Mouse (Mus musculus): ENCODE measurements at regions not wholly inside any gene's neighbourhood (a gene's known extent, or its start where the extent isn't known, plus 50 kb on each side); places are given as distances from the start of the nearest gene placed in this dataset.

DNA sequence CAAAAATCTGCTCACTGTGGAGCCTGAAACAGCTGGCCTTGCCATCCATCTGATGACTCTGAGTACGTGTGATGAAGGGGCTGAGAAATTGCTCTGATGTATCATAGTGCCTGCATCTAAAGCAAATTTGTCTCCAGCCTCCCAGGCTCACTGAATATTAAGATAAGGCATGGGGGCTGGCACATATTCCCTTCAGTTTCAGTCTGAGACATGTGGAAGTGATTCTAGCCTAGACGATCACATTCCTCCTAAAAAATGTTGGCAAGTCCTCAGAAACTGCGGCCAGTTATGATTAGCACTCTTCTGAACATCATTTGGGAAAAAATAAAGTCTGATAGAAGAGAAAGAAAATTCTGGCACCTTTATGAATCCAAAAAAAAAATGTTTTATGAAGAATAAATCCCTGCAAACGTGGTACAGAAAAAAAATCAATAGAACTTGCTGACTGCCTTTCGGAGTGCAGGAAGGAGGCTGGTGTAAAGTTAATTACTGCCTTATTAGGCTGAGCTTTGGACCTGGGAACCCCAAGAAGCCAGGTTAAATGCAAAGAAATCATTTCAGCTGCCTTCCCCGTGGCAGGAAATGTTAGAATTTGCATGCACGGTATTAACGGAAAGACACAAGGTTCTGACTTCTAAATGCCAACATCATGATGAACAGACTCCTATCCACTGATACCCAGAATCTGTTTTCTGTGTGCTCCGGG, 762.2 kb downstream of the Adgrl2 start:
- no peaks in the 10 kb centered on the region for H3K4me1 ChIP-seq (ENCODE audit: control insufficient read depth, insufficient read depth, low read length)
- H3K27ac ChIP-seq (ENCODE audit: insufficient read depth, low read length) = no peak overlapping the region
- TF ChIP-seq POLR2A (IDR thresholded peaks at IDR 0.05; ENCODE audit: extremely low read depth, insufficient read depth, low read length) = no peak
- no peak for TF ChIP-seq CTCF (IDR thresholded peaks at IDR 0.05; ENCODE audit: extremely low read depth, insufficient read depth, low read length)
- no peak overlapping the region for H3K4me3 ChIP-seq (ENCODE audit: insufficient read depth, low read length)

DNA sequence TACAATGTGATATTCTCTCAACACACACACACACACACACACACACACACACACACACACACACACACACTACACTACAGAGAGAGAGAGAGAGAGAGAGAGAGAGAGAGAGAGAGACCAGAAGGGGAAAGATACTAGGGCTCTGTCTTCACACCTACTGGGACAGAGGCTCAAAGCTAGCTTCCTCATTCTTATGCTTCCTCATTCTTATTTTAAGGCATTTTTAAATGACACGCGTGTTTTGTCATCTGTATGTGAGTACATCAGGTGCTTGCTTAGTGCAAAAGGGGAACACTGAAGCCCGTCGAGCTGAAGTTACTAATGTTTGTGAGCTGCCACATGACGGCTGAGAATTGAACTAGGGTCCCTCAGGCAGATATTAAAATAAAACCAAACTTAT, 769.5 kb downstream of the Adgrl2 start:
- Histone ChIP-seq H3K27ac (ENCODE audit: insufficient read depth, low read length) (no peak overlapping the region), H3K4me3 (ENCODE audit: insufficient read depth, low read length) (no peak overlapping the region), H3K4me1 (ENCODE audit: control insufficient read depth, insufficient read depth, low read length) (no peaks in the 10 kb centered on the region)
- TF ChIP-seq CTCF (IDR thresholded peaks at IDR 0.05; ENCODE audit: extremely low read depth, insufficient read depth, low read length) (no peak), POLR2A (IDR thresholded peaks at IDR 0.05; ENCODE audit: extremely low read depth, insufficient read depth, low read length) (no peak)

DNA sequence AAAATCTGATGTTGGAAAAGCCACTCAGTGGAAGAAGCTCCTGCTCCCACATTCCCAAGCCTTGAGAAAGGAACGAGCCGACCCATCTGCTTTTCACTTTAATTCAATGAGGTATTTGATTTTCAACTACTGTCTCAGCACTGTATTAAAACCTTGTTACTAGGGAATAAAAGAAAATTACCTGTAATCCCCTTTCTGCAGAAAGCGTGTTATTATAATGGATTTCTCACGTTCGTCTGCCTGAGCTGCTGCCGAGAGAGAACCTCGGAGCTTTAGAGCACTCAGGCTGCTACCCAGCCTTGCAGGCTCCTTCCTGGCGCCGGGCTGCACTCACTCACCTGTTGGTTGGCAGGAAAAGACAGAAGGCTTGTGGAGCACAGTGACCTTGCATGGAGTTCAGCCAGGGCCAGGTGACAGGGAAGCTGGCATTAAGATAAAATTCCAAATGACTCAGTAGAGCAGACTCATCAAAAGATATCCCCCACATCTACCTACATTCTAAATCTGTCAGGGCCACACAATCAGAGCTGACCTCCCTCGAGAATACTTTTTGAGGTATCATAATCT, 770.2 kb downstream of the Adgrl2 start:
- Histone ChIP-seq H3K4me1 (ENCODE audit: control insufficient read depth, insufficient read depth, low read length) (no peaks in the 10 kb centered on the region), H3K4me3 (ENCODE audit: insufficient read depth, low read length) (no peak overlapping the region), H3K27ac (ENCODE audit: insufficient read depth, low read length) (no peak overlapping the region)
- TF ChIP-seq POLR2A (IDR thresholded peaks at IDR 0.05; ENCODE audit: extremely low read depth, insufficient read depth, low read length) = no peak
- no peak for TF ChIP-seq CTCF (IDR thresholded peaks at IDR 0.05; ENCODE audit: extremely low read depth, insufficient read depth, low read length)

DNA sequence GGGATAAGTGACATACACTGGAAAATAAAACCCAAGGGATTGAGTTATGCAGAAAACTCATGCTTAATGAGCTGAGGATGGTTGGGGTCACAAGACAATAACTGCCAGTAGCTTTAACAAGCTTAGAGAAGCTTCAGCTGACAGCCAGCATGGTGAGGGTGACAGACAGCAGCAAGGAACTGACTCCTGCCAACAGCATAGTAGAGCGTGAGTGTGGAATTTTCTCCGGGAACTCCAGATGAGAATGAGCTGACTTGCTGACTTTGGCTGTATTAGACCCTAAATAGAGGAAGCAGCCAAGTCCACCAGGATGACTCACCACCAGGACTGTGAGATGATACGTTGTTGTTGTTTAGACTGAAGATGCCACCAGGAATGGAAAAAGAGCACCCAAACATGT, 788.2 kb downstream of the Adgrl2 start:
- no peaks in the 10 kb centered on the region for H3K4me1 ChIP-seq (ENCODE audit: control insufficient read depth, insufficient read depth, low read length)
- no peak overlapping the region for H3K4me3 ChIP-seq (ENCODE audit: insufficient read depth, low read length)
- no peak for TF ChIP-seq POLR2A (IDR thresholded peaks at IDR 0.05; ENCODE audit: extremely low read depth, insufficient read depth, low read length)
- TF ChIP-seq CTCF (IDR thresholded peaks at IDR 0.05; ENCODE audit: extremely low read depth, insufficient read depth, low read length) = no peak

DNA sequence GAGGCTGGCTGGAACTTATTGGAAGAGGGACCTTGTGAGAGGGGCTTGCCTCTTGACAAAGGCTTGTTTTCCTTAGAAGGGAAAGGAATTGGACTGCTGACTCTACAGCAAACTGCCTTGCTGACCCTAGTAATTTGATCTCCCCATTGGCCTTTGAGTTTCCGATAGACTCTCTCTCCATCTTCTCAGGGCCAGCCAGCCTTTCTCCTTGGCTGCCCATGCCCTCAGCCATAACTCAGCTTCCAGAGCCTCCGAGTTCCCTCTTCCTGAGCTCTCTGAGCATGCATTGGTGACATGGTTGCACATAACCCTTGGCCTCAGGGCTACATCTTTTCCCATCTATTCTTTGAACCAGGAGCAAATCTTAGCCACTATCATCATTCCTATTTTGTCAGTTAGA, 803.7 kb downstream of the Adgrl2 start:
- TF ChIP-seq CTCF (IDR thresholded peaks at IDR 0.05; ENCODE audit: extremely low read depth, insufficient read depth, low read length) (no peak), POLR2A (IDR thresholded peaks at IDR 0.05; ENCODE audit: extremely low read depth, insufficient read depth, low read length) (no peak)
- Histone ChIP-seq H3K4me3 (ENCODE audit: insufficient read depth, low read length) (no peak overlapping the region), H3K4me1 (ENCODE audit: control insufficient read depth, insufficient read depth, low read length) (no peaks in the 10 kb centered on the region), H3K27ac (ENCODE audit: insufficient read depth, low read length) (no peak overlapping the region)

More for the DNA sequence above, 788.2 kb downstream of the Adgrl2 start:
- no peak overlapping the region for H3K27ac ChIP-seq (ENCODE audit: insufficient read depth, low read length)

DNA sequence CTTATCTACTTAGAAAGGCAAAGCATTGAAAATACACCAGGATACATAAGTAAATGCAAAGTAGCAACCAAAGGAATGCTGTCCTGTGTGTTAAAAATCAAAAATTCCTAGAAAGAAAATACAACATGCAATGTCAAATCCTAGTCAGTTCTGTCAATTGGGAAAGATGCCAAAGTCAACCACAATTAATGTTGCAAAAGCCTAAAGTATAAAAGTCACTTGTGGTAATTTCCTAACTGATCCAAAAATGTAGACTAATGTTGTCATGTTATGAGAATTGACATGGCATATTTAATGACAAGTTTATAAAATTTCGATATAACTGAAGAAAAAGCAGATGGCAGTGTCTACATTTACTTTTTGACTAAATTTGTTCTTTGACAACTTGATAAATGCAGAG, 822.8 kb downstream of the Adgrl2 start:
- no peak for TF ChIP-seq POLR2A (IDR thresholded peaks at IDR 0.05; ENCODE audit: extremely low read depth, insufficient read depth, low read length)
- TF ChIP-seq CTCF (IDR thresholded peaks at IDR 0.05; ENCODE audit: extremely low read depth, insufficient read depth, low read length) = no peak
- no peak overlapping the region for H3K4me3 ChIP-seq (ENCODE audit: insufficient read depth, low read length)
- H3K27ac ChIP-seq (ENCODE audit: insufficient read depth, low read length) = no peak overlapping the region
- no peaks in the 10 kb centered on the region for H3K4me1 ChIP-seq (ENCODE audit: control insufficient read depth, insufficient read depth, low read length)

DNA sequence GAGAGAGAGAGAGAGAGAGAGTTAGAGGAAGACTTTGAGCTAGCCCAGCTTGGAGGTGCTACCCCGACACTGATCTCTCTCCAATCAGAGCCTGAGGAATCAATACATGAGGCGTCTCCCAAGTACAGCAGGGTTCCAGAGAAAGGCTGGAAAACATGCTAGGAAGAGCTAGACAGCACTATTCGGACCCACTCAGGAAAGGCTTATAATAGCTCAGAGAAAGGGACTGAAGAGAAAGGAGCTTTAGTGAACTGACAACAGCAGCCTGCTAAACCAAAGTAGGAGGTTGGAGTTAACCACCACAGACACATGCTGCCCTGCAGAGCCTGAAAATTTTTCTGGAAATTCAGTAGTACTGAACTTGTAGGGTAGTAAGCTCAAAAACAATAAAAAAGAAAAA, 831.3 kb downstream of the Adgrl2 start:
- no peak overlapping the region for H3K4me3 ChIP-seq (ENCODE audit: insufficient read depth, low read length)
- no peak overlapping the region for H3K27ac ChIP-seq (ENCODE audit: insufficient read depth, low read length)
- TF ChIP-seq POLR2A (IDR thresholded peaks at IDR 0.05; ENCODE audit: extremely low read depth, insufficient read depth, low read length) = no peak
- TF ChIP-seq CTCF (IDR thresholded peaks at IDR 0.05; ENCODE audit: extremely low read depth, insufficient read depth, low read length) = no peak
- H3K4me1 ChIP-seq (ENCODE audit: control insufficient read depth, insufficient read depth, low read length) = no peaks in the 10 kb centered on the region

DNA sequence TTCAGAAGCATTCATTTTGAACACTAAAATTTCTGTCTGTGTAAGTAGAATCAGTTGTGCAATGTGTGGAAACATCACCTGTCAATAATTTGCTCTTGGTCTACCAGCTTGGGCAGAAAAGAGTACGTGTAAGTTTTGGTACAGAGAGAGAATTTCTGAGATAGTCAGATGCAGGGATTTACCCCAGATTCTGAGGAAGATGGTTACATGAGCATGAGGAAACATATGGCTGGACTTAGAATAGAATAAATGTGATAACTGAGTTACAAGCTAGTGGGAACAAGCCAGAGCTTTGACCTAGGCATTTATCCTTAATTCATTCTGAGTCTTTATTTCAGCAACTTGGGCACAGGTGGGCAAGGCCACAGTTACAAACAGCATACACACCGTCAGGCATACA, 831.8 kb downstream of the Adgrl2 start:
- no peaks in the 10 kb centered on the region for H3K4me1 ChIP-seq (ENCODE audit: control insufficient read depth, insufficient read depth, low read length)
- TF ChIP-seq POLR2A (IDR thresholded peaks at IDR 0.05; ENCODE audit: extremely low read depth, insufficient read depth, low read length) (no peak), CTCF (IDR thresholded peaks at IDR 0.05; ENCODE audit: extremely low read depth, insufficient read depth, low read length) (no peak)
- no peak overlapping the region for H3K4me3 ChIP-seq (ENCODE audit: insufficient read depth, low read length)

DNA sequence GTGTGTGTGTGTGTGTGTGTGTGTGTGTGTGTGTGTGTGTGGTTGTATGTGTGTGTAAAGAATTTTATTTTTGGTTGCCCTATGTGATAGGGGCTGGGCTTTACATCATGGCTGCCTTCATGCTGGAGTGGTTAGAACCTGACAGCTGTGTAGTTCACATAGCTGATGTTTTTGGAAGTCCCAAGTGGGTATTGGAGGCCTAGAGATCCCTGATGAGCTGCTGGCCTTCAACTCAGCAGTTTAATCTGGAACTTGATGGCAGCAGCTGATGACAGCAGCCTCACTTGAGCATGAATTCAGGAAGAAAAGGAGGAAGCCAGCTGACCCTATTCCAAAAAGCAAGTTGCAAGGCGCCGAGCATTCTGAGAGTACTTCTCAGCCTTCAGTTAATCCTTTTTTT, 846.6 kb downstream of the Adgrl2 start:
- no peak overlapping the region for H3K27ac ChIP-seq (ENCODE audit: insufficient read depth, low read length)
- no peaks in the 10 kb centered on the region for H3K4me1 ChIP-seq (ENCODE audit: control insufficient read depth, insufficient read depth, low read length)
- TF ChIP-seq POLR2A (IDR thresholded peaks at IDR 0.05; ENCODE audit: extremely low read depth, insufficient read depth, low read length) (no peak), CTCF (IDR thresholded peaks at IDR 0.05; ENCODE audit: extremely low read depth, insufficient read depth, low read length) (no peak)
- H3K4me3 ChIP-seq (ENCODE audit: insufficient read depth, low read length) = no peak overlapping the region

More for the DNA sequence above, 831.8 kb downstream of the Adgrl2 start:
- no peak overlapping the region for H3K27ac ChIP-seq (ENCODE audit: insufficient read depth, low read length)

DNA sequence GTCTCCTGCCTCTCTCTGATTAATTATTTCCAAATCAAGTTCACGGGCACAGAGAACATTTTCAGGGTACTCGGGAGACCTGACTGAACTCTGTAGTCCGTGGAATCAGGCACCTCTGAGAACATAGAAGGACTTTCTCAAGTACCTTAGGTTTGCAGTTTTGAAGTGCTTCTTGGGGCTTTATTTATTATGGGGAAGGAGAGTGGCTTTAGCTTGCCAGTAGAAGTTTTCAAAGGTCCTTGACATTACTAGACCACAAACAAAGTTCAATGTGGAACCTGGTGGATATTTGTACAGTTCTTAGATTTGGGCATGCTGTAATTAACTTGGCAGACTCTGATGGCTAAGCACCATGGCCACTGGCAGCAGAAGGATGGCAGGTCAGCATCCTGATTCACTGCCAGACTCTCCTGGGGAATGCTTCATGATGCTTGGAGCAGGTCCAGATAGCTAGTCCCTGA, 853.5 kb downstream of the Adgrl2 start:
- no peak overlapping the region for H3K4me3 ChIP-seq (ENCODE audit: insufficient read depth, low read length)
- no peaks in the 10 kb centered on the region for H3K4me1 ChIP-seq (ENCODE audit: control insufficient read depth, insufficient read depth, low read length)
- TF ChIP-seq POLR2A (IDR thresholded peaks at IDR 0.05; ENCODE audit: extremely low read depth, insufficient read depth, low read length) = no peak
- TF ChIP-seq CTCF (IDR thresholded peaks at IDR 0.05; ENCODE audit: extremely low read depth, insufficient read depth, low read length) = no peak
- no peak overlapping the region for H3K27ac ChIP-seq (ENCODE audit: insufficient read depth, low read length)
